9 mouse cellular contexts compared by ENCODE assay signal in the genomic region with DNA sequence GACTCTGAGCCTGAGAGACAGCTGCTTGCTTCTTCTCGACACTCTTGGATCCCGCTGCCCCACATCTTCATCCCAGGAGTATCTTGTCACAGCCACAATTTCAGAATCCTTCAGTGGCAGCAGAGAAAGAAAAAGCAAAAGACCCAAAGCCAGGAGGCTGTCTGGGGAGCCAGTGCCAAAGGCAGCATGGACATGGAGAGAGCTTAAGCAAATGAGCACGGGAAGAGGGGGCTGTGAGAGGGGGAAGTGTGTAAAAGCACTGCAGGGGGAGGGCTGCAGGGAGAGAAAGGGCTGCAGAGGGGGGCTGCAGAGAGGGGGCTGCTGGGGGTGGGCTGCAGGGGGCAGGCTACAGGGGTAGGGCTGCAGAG. TPM values are rescaled to one million over a fixed set of nuclear protein-coding genes. Genes with fewer than 3 reads are reported as not detected.
DNase-seq lines count a peak whose midpoint lies in the region; ATAC-seq and TF ChIP-seq lines count a peak whose summit lies in the region.
"Had no signal": no experiment of that assay in that cellular context is flagged by ENCODE, and none has a peak within 500 bp of the region (broad histone marks: within the 10 kb centered on the region; RNA-seq: fewer than 3 reads in every experiment).

No protein-coding gene starts in this region.

- no peak overlapping the region; the same call in 1 of the 2 replicates for H3K4me2 ChIP-seq in intestine, embryonic 14.5 days (ENCODE audit: low read length)
- H3K4me2 ChIP-seq in intestine, postnatal 0 days (replicated peaks; ENCODE audit: low read depth) = no peak overlapping the region
- no peak overlapping the region for H3K4me2 ChIP-seq in midbrain, embryonic 13.5 days (replicated peaks)
- H3K4me2 ChIP-seq: hindbrain, embryonic 12.5 days had no signal

- H3K27ac ChIP-seq in intestine, embryonic 14.5 days (ENCODE audit: low read depth) = peak overlapping the region; percentile 59
- no peak overlapping the region for H3K27ac ChIP-seq in intestine, postnatal 0 days (ENCODE audit: low read depth, low read length)
- no peak overlapping the region for H3K27ac ChIP-seq in midbrain, embryonic 13.5 days
- H3K27ac ChIP-seq: hindbrain, embryonic 12.5 days had no signal

- TF ChIP-seq CTCF in intestine, postnatal 0 days (IDR thresholded peaks at IDR 0.05; ENCODE audit: low read depth) = no peak

- peaks cover 21% of the 10 kb centered on the region for H3K4me1 ChIP-seq in intestine, embryonic 14.5 days (replicated peaks; ENCODE audit: control insufficient read depth, insufficient read depth, low read length)
- H3K4me1 ChIP-seq in intestine, postnatal 0 days (replicated peaks; ENCODE audit: control insufficient read depth, insufficient read depth, low read length) = no peaks in the 10 kb centered on the region
- peaks cover 13% of the 10 kb centered on the region for H3K4me1 ChIP-seq in midbrain, embryonic 13.5 days (replicated peaks)

- H3K4me3 ChIP-seq in intestine, embryonic 14.5 days (ENCODE audit: low read depth, low read length) = no peak overlapping the region
- H3K4me3 ChIP-seq in intestine, postnatal 0 days (ENCODE audit: low read depth, low read length) = no peak overlapping the region
- no peak overlapping the region for H3K4me3 ChIP-seq in midbrain, embryonic 13.5 days (replicated peaks)
- H3K4me3 ChIP-seq: hindbrain, embryonic 12.5 days had no signal

- peak; percentile 10 to 11 for DNase-seq in cerebellum, postnatal 10 days
- DNase-seq in cerebellum, postnatal 36 days = no peak
- DNase-seq in intestine, embryonic 14.5 days (ENCODE audit: low spot score) = no peak
- peak; percentile 39 for DNase-seq in embryo, embryonic 11 days
- no peak for DNase-seq in right cerebral cortex, adult 18-20 months
- DNase-seq in ovary, postnatal 10 days (ENCODE audit: low spot score) = no peak

- H3K9me3 ChIP-seq in intestine, embryonic 14.5 days (ENCODE audit: control insufficient read depth, low read length) = no peaks in the 10 kb centered on the region
- H3K9me3 ChIP-seq in intestine, postnatal 0 days (ENCODE audit: control insufficient read depth) = no peaks in the 10 kb centered on the region
- no peaks in the 10 kb centered on the region for H3K9me3 ChIP-seq in midbrain, embryonic 13.5 days
- H3K9me3 ChIP-seq: hindbrain, embryonic 12.5 days had no signal

- WGBS in intestine, embryonic 14.5 days = 18% methylated on average over 3 of the region's 3 CpGs
- 49% methylated on average over 3 of the region's 3 CpGs for WGBS in intestine, postnatal 0 days
- WGBS in midbrain, embryonic 13.5 days = 15% methylated on average over 3 of the region's 3 CpGs

- no peaks in the 10 kb centered on the region for H3K27me3 ChIP-seq in intestine, embryonic 14.5 days (replicated peaks; ENCODE audit: control insufficient read depth, insufficient read depth, low read length)
- H3K27me3 ChIP-seq in intestine, postnatal 0 days (replicated peaks; ENCODE audit: control insufficient read depth, insufficient read depth, low read length) = no peaks in the 10 kb centered on the region
- H3K27me3 ChIP-seq in midbrain, embryonic 13.5 days = no peaks in the 10 kb centered on the region
- H3K27me3 ChIP-seq: hindbrain, embryonic 12.5 days had no signal

- no peak overlapping the region for H3K9ac ChIP-seq in intestine, embryonic 14.5 days (ENCODE audit: low read length)
- H3K9ac ChIP-seq in intestine, postnatal 0 days (ENCODE audit: low read depth, low read length) = no peak overlapping the region
- H3K9ac ChIP-seq in midbrain, embryonic 13.5 days (replicated peaks) = peak overlapping the region; percentile 1; the same call in 1 of the 2 replicates
- H3K9ac ChIP-seq: hindbrain, embryonic 12.5 days had no signal

- no peaks in the 10 kb centered on the region for H3K36me3 ChIP-seq in intestine, embryonic 14.5 days (ENCODE audit: control insufficient read depth, insufficient read depth, low read length)
- H3K36me3 ChIP-seq in intestine, postnatal 0 days (ENCODE audit: control insufficient read depth, insufficient read depth) = no peaks in the 10 kb centered on the region
- no peaks in the 10 kb centered on the region for H3K36me3 ChIP-seq in midbrain, embryonic 13.5 days
- H3K36me3 ChIP-seq: hindbrain, embryonic 12.5 days had no signal

- no peak for ATAC-seq in intestine, embryonic 14.5 days (replicated peaks; ENCODE audit: low FRiP score, low TSS enrichment, low read depth)
- ATAC-seq in intestine, postnatal 0 days = no peak
- ATAC-seq in midbrain, embryonic 13.5 days = 0 out of 2 replicates have a peak, but pooled peaks have one; percentile 55

RNA-seq across cellular contexts. Expression of gene Gcnt3, which starts 11.5 kb away (rescaled TPM):
- polyA plus RNA-seq in intestine, embryonic 14.5 days (2014; fragmentation: Nextera tagmentation; extraction: Ambion mirVana) = 3.6 and 5.0 TPM in 2 replicates
- 11.0 and 11.1 TPM in 2 replicates for polyA plus RNA-seq in intestine, postnatal 0 days (2015; fragmentation: Nextera tagmentation; extraction: Ambion mirVana)
- polyA plus RNA-seq in midbrain, embryonic 13.5 days (2015; fragmentation: Nextera tagmentation; extraction: Ambion mirVana) = not detected in 2 replicates
- polyA plus RNA-seq: hindbrain, embryonic 12.5 days had no signal

RNA-seq across cellular contexts. Expression of gene Gtf2a2, which starts 37.0 kb away (rescaled TPM):
- 195 and 196 TPM in 2 replicates for polyA plus RNA-seq in intestine, embryonic 14.5 days (2014; fragmentation: Nextera tagmentation; extraction: Ambion mirVana)
- polyA plus RNA-seq in intestine, postnatal 0 days (2015; fragmentation: Nextera tagmentation; extraction: Ambion mirVana) = 127 and 128 TPM in 2 replicates
- polyA plus RNA-seq in midbrain, embryonic 13.5 days (2015; fragmentation: Nextera tagmentation; extraction: Ambion mirVana) = 201 and 205 TPM in 2 replicates

Comparison
In these comparisons a context has a peak if more than half of its experiments do, and no peak if none do; other contexts are left out.
1. DNase-seq: peak in cerebellum, postnatal 10 days (2 of 2) and embryo, embryonic 11 days (single experiment); none in cerebellum, postnatal 36 days (0 of 2), intestine, embryonic 14.5 days (single experiment), right cerebral cortex, adult 18-20 months (single experiment) and ovary, postnatal 10 days (single experiment).